Mouse (Mus musculus) intestine, embryonic 15.5 days (tissue): ENCODE data around the gene Kif7. TPM values are rescaled to one million over a fixed set of nuclear protein-coding genes. Genes with fewer than 3 reads are reported as not detected.

Source experiments
- ATAC-seq: fragments of 200-750 bp; cut with Nextera tagmentation; 2 replicates; pipeline ENCODE4 v1.8.0; 2017; ENCODE audit warnings: moderate TSS enrichment, moderate library complexity
- H3K27ac ChIP-seq: fragments of 300-500 bp; sonication (generic); 2 replicates; pipeline ENCODE4 v1.5.1; 2015; ENCODE audit warnings: mild to moderate bottlenecking, inconsistent platforms
- H3K27me3 ChIP-seq: fragments of 300-500 bp; sonication (generic); replicated peaks from 2 replicates; pipeline ENCODE4 v1.6.1; 2015; ENCODE audit warnings: inconsistent platforms
- H3K36me3 ChIP-seq: fragments of 300-500 bp; sonication (generic); 2 replicates; pipeline ENCODE4 v1.6.1; 2015; ENCODE audit warnings: inconsistent platforms
- H3K4me1 ChIP-seq: fragments of 300-500 bp; sonication (generic); replicated peaks from 2 replicates; pipeline ENCODE4 v1.6.1; 2015; ENCODE audit warnings: inconsistent platforms
- H3K4me2 ChIP-seq: fragments of 300-500 bp; sonication (generic); replicated peaks from 2 replicates; pipeline ENCODE4 v1.6.1; 2015; ENCODE audit warnings: mild to moderate bottlenecking, inconsistent platforms
- H3K4me3 ChIP-seq: fragments of 300-500 bp; sonication (generic); replicated peaks from 2 replicates; pipeline ENCODE4 v1.5.1; 2015; ENCODE audit warnings: inconsistent platforms
- H3K9ac ChIP-seq: fragments of 300-500 bp; sonication (generic); 2 replicates; pipeline ENCODE4 v1.6.1; 2015; ENCODE audit warnings: inconsistent platforms
- H3K9me3 ChIP-seq: fragments of 300-500 bp; sonication (generic); 2 replicates; pipeline ENCODE4 v1.6.1; 2016; ENCODE audit warnings: inconsistent platforms
- WGBS: fragments of 180-500 bp; shearing (Covaris S2); methylation state at CpG from one replicate; pipeline ENCODE4 v1.1.7; 2015; 5-methylcytosine and 5-hydroxymethylcytosine counted together
- polyA plus RNA-seq: library from polyadenylated mRNA; unstranded; fragments of >200 nt; fragmentation: Nextera tagmentation; extraction: Ambion mirVana; gene quantifications from 2 replicates; pipeline ENCODE4 v1.2.1, GENCODE M21; 2015

Kif7 gene
- polyA plus RNA-seq, 1 experiment from 2014 or later = 3.0 TPM

- Histone ChIP-seq H3K4me3 (peak within 1 kb of the TSS; percentile 86), H3K4me1 (peaks cover 16% of the 10 kb centered on the region), H3K27me3 (no peaks in the 10 kb centered on the region), H3K4me2 (peak within 1 kb of the TSS; percentile 90), H3K36me3 (no peaks in the 10 kb centered on the region), H3K27ac (peak within 1 kb of the TSS; percentile 18; the same call in 1 of the 2 replicates), H3K9ac (peak within 1 kb of the TSS; percentile 83), H3K9me3 (no peaks in the 10 kb centered on the region)
- ATAC-seq = peak; percentile 100
- under 1% methylated on average over 39 of the region's 39 CpGs for WGBS
Measured at GRCm38 (mm10) chr7:79659578-79660290, 55.8 kb downstream of the Kif7 start, which contains the start of gene Ticrr. Ticrr (plus strand) TSS chr7:79660196.

- Histone ChIP-seq H3K9ac (no peak overlapping the region), H3K36me3 (no peaks in the 10 kb centered on the region), H3K9me3 (no peaks in the 10 kb centered on the region), H3K4me3 (no peak overlapping the region), H3K27me3 (no peaks in the 10 kb centered on the region), H3K4me2 (no peak overlapping the region), H3K4me1 (no peaks in the 10 kb centered on the region), H3K27ac (no peak overlapping the region)
- 53% methylated on average over 1 of the region's 1 CpGs for WGBS
- ATAC-seq = no peak
Measured at GRCm38 (mm10) chr7:79654586-79654985, 60.9 kb downstream of the Kif7 start.

GRCm38 (mm10) chr7:79654185-79654584, 61.3 kb downstream of the Kif7 start:
- no peaks in the 10 kb centered on the region for H3K9me3 ChIP-seq
- WGBS = 83% methylated on average over 1 of the region's 1 CpGs
- no peak overlapping the region for H3K4me2 ChIP-seq
- H3K4me1 ChIP-seq = no peaks in the 10 kb centered on the region
- no peaks in the 10 kb centered on the region for H3K36me3 ChIP-seq
- H3K27me3 ChIP-seq = no peaks in the 10 kb centered on the region
- H3K4me3 ChIP-seq = no peak overlapping the region
- no peak for ATAC-seq
- no peak overlapping the region for H3K27ac ChIP-seq
- H3K9ac ChIP-seq = no peak overlapping the region

GRCm38 (mm10) chr7:79649005-79649404, 66.5 kb downstream of the Kif7 start:
- WGBS = 5% methylated on average over 3 of the region's 3 CpGs
- no peak overlapping the region for H3K4me3 ChIP-seq
- no peaks in the 10 kb centered on the region for H3K4me1 ChIP-seq
- no peak for ATAC-seq
- H3K36me3 ChIP-seq = no peaks in the 10 kb centered on the region
- no peaks in the 10 kb centered on the region for H3K9me3 ChIP-seq
- H3K4me2 ChIP-seq = no peak overlapping the region
- 0 out of 2 replicates have a peak, but pooled peaks cover 4% of the 10 kb centered on the region for H3K27me3 ChIP-seq
- no peak overlapping the region for H3K9ac ChIP-seq
- no peak overlapping the region for H3K27ac ChIP-seq

Other genes with a start within 250 kb of the Kif7 start
- 34.7 and 39.9 TPM in 2 replicates for gene Polg, start 249.4 kb downstream of the Kif7 start, polyA plus RNA-seq
- 0.34 TPM in 1 of 2 replicates, not detected in the other for gene Rhcg, start 98.1 kb downstream of the Kif7 start, polyA plus RNA-seq
- gene Ticrr, start 55.5 kb downstream of the Kif7 start, polyA plus RNA-seq = 8.9 and 9.2 TPM in 2 replicates
- 0.16 TPM in 1 of 2 replicates, not detected in the other for gene Plin1, start 17.2 kb upstream of the Kif7 start, polyA plus RNA-seq
- 9.6 and 12.6 TPM in 2 replicates for gene Pex11a, start 27.4 kb upstream of the Kif7 start, polyA plus RNA-seq
- gene Wdr93, start 27.4 kb upstream of the Kif7 start, polyA plus RNA-seq = 0.20 and 0.30 TPM in 2 replicates
- gene Mesp1, start 78.1 kb upstream of the Kif7 start, polyA plus RNA-seq = 0.13 and 0.21 TPM in 2 replicates
- 1.3 and 2.0 TPM in 2 replicates for gene Mesp2, start 95.0 kb upstream of the Kif7 start, polyA plus RNA-seq
- gene Anpep, start 145.3 kb upstream of the Kif7 start, polyA plus RNA-seq = 161 and 174 TPM in 2 replicates
- gene Ap3s2, start 204.9 kb upstream of the Kif7 start, polyA plus RNA-seq = 27.6 and 36.8 TPM in 2 replicates
- gene Arpin, start 219.6 kb upstream of the Kif7 start, polyA plus RNA-seq = 49.7 and 52.7 TPM in 2 replicates